Mouse (Mus musculus): ENCODE results near the gene Epha2. TPM values are rescaled to one million over a fixed set of nuclear protein-coding genes. Genes with fewer than 3 reads are reported as not detected.

Epha2 gene
- polyA plus RNA-seq, 1 experiment from 2014 or later = 0.75 TPM

DNA sequence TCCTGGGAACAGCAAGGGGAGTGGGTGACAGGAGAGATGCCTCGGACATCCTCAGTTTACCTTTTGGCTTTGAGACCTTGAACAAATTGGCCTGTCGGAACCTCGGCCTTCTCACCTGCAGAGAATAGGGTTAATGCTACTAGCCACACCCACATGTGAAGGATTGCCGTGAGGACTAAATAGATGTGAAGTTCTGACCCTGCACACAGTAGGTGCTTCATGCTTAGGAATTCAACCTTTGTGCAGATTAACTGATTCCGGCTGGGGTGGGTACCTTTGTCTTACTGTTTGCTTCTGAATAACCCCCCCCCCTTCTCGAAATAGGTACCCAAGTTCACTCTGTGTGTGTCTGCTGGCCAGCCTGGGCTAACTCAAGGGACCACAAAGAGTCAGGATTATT lies 13.7 kb downstream of the Epha2 start:
- WGBS (ENCODE audit: insufficient replicate concordance) = 65% methylated on average over 6 of the region's 6 CpGs
- no peak overlapping the region for H3K4me2 ChIP-seq
- ATAC-seq (ENCODE audit: insufficient read depth) = no peak
- H3K9me3 ChIP-seq (replicated peaks) = no peaks in the 10 kb centered on the region
- peaks cover 35% of the 10 kb centered on the region for H3K4me1 ChIP-seq (replicated peaks)
- H3K27ac ChIP-seq (replicated peaks) = no peak overlapping the region
- H3K27me3 ChIP-seq = no peaks in the 10 kb centered on the region
- no peak overlapping the region for H3K4me3 ChIP-seq (replicated peaks)
- H3K36me3 ChIP-seq (replicated peaks) = no peaks in the 10 kb centered on the region
- H3K9ac ChIP-seq = no peak overlapping the region

DNA sequence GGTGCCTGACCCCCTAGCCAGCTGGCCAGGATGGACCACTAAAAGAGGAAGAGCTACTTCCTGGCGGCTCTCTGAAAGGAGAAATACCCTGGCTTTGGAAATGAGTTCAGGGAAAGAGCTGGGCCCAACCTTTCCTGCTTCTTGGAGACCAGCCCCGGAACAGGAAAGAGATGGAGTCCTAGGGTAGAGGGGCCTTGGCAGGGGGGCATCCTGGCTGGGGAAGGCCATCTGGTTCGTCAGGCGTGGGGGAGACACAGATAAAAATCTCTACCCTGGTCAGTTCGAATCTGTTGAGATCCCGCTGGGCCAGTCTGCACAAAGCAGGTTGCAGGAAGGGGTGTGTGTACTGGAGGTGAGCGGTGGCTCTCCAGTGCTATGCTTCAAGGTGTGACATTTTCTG lies 15.0 kb downstream of the Epha2 start:
- H3K36me3 ChIP-seq (replicated peaks) = no peaks in the 10 kb centered on the region
- H3K27ac ChIP-seq (replicated peaks) = no peak overlapping the region
- no peaks in the 10 kb centered on the region for H3K9me3 ChIP-seq (replicated peaks)
- H3K4me3 ChIP-seq (replicated peaks) = no peak overlapping the region
- H3K4me2 ChIP-seq = no peak overlapping the region
- ATAC-seq (ENCODE audit: insufficient read depth) = no peak
- 20% methylated on average over 7 of the region's 7 CpGs for WGBS (ENCODE audit: insufficient replicate concordance)
- no peaks in the 10 kb centered on the region for H3K27me3 ChIP-seq
- H3K4me1 ChIP-seq (replicated peaks) = peaks cover 22% of the 10 kb centered on the region
- H3K9ac ChIP-seq = no peak overlapping the region

GRCm38 (mm10) chr4:141316498-141317180 lies 15.6 kb downstream of the Epha2 start:
- Histone ChIP-seq H3K9me3 (replicated peaks) (no peaks in the 10 kb centered on the region), H3K27ac (replicated peaks) (no peak overlapping the region), H3K4me2 (no peak overlapping the region), H3K4me1 (replicated peaks) (peaks cover 18% of the 10 kb centered on the region), H3K4me3 (replicated peaks) (no peak overlapping the region), H3K9ac (no peak overlapping the region), H3K36me3 (replicated peaks) (no peaks in the 10 kb centered on the region), H3K27me3 (no peaks in the 10 kb centered on the region)
- ATAC-seq (ENCODE audit: insufficient read depth) = 0 out of 2 replicates have a peak, but pooled peaks have one; percentile 14
- 69% methylated on average over 18 of the region's 18 CpGs for WGBS (ENCODE audit: insufficient replicate concordance)

- Histone ChIP-seq H3K4me1 (replicated peaks) (peaks cover 6% of the 10 kb centered on the region), H3K9me3 (replicated peaks) (no peaks in the 10 kb centered on the region), H3K36me3 (replicated peaks) (peaks cover 5% of the 10 kb centered on the region; the same call in 1 of the 2 replicates), H3K27ac (replicated peaks) (no peak overlapping the region), H3K4me3 (replicated peaks) (no peak overlapping the region), H3K9ac (no peak overlapping the region), H3K27me3 (no peaks in the 10 kb centered on the region), H3K4me2 (no peak overlapping the region)
- 45% methylated on average over 7 of the region's 7 CpGs for WGBS (ENCODE audit: insufficient replicate concordance)
- ATAC-seq (ENCODE audit: insufficient read depth) = no peak
Observed at GRCm38 (mm10) chr4:141317914-141318313, 16.9 kb downstream of the Epha2 start.

DNA sequence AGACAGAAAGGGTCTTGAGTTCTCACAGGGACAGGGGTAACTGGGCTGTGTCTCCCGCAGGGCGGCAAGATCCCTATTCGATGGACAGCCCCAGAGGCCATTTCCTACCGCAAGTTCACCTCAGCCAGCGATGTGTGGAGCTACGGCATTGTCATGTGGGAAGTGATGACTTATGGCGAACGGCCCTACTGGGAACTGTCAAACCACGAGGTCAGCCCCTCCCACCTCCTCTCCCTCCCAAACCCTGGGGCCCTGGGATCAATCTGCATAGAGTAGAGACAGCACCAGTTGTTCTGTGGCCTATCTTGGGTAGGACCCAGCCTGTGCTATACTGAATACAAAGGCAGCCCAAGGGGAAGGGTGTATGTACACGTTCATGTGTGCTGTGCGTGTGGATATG lies 21.5 kb downstream of the Epha2 start:
- peaks cover 4% of the 10 kb centered on the region; the same call in 1 of the 2 replicates for H3K27me3 ChIP-seq
- H3K9ac ChIP-seq = no peak overlapping the region
- peaks cover 9% of the 10 kb centered on the region; the same call in 1 of the 2 replicates for H3K36me3 ChIP-seq (replicated peaks)
- no peaks in the 10 kb centered on the region for H3K9me3 ChIP-seq (replicated peaks)
- no peak overlapping the region for H3K4me3 ChIP-seq (replicated peaks)
- no peaks in the 10 kb centered on the region; the same call in 1 of the 2 replicates for H3K4me1 ChIP-seq (replicated peaks)
- no peak overlapping the region for H3K4me2 ChIP-seq
- WGBS (ENCODE audit: insufficient replicate concordance) = 40% methylated on average over 11 of the region's 11 CpGs
- ATAC-seq (ENCODE audit: insufficient read depth) = no peak
- no peak overlapping the region for H3K27ac ChIP-seq (replicated peaks)

DNA sequence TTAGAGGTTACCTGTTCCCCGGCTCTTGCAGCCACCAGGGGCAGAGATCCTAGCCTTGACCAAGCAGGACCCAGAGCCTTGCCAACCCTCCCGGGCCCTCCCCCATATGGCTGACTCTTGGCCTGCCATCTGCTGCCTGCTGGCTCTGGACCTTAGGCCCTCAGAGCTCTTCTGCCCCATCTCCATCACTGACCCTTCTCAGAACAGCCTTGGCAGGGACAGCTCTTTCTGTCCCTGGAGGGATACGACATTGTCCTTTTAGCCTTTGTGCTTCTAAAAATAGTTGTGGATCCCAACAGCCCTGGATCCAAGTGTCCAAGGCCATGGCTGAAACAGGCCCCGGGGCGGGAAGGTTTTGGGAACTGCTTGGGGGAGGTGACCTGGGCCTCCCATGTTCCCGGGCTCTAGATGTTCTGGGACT lies 23.7 kb downstream of the Epha2 start:
- no peak overlapping the region for H3K4me2 ChIP-seq
- H3K4me3 ChIP-seq (replicated peaks) = no peak overlapping the region
- 52% methylated on average over 6 of the region's 6 CpGs for WGBS (ENCODE audit: insufficient replicate concordance)
- H3K9me3 ChIP-seq (replicated peaks) = no peaks in the 10 kb centered on the region
- peaks cover 4% of the 10 kb centered on the region; the same call in 1 of the 2 replicates for H3K27me3 ChIP-seq
- H3K9ac ChIP-seq = no peak overlapping the region
- H3K27ac ChIP-seq (replicated peaks) = no peak overlapping the region
- ATAC-seq (ENCODE audit: insufficient read depth) = no peak
- peaks cover 9% of the 10 kb centered on the region; the same call in 1 of the 2 replicates for H3K36me3 ChIP-seq (replicated peaks)
- no peaks in the 10 kb centered on the region; the same call in 1 of the 2 replicates for H3K4me1 ChIP-seq (replicated peaks)

DNA sequence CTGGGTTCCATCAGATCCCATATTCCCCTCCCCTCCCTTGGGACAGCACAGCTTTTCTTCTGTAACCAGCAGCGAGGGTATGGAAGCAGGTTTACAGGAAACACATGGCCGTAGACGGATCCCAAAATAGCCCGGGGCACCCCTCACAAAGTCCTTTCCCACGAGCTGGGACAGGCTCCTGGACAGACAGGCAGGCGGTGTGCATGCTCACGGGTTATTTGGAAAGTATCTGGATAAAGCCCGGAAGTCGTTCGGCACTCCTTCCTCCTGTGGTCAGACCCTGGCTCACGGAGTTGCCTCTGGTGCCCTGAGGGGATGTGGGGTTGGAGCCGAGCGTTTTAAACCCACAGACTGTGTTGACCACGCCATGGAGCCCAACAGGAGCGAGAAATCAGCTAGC lies 24.6 kb downstream of the Epha2 start:
- no peak overlapping the region for H3K4me3 ChIP-seq (replicated peaks)
- peaks cover 9% of the 10 kb centered on the region; the same call in 1 of the 2 replicates for H3K36me3 ChIP-seq (replicated peaks)
- 15% methylated on average over 15 of the region's 15 CpGs for WGBS (ENCODE audit: insufficient replicate concordance)
- no peak overlapping the region for H3K4me2 ChIP-seq
- H3K4me1 ChIP-seq (replicated peaks) = no peaks in the 10 kb centered on the region; the same call in 1 of the 2 replicates
- no peak overlapping the region for H3K27ac ChIP-seq (replicated peaks)
- peaks cover 4% of the 10 kb centered on the region; the same call in 1 of the 2 replicates for H3K27me3 ChIP-seq
- H3K9me3 ChIP-seq (replicated peaks) = no peaks in the 10 kb centered on the region
- H3K9ac ChIP-seq = no peak overlapping the region
- no peak for ATAC-seq (ENCODE audit: insufficient read depth)

- no peak for ATAC-seq (ENCODE audit: insufficient read depth)
- WGBS (ENCODE audit: insufficient replicate concordance) = 53% methylated on average over 4 of the region's 4 CpGs
- no peak overlapping the region for H3K9ac ChIP-seq
- H3K4me1 ChIP-seq (replicated peaks) = no peaks in the 10 kb centered on the region; the same call in 1 of the 2 replicates
- no peak overlapping the region for H3K4me3 ChIP-seq (replicated peaks)
- H3K9me3 ChIP-seq (replicated peaks) = no peaks in the 10 kb centered on the region
- H3K36me3 ChIP-seq (replicated peaks) = peaks cover 8% of the 10 kb centered on the region; the same call in 1 of the 2 replicates
- no peak overlapping the region for H3K4me2 ChIP-seq
- H3K27me3 ChIP-seq = peaks cover 4% of the 10 kb centered on the region; the same call in 1 of the 2 replicates
- no peak overlapping the region for H3K27ac ChIP-seq (replicated peaks)
Observed at GRCm38 (mm10) chr4:141327075-141327474, 26.0 kb downstream of the Epha2 start.

DNA sequence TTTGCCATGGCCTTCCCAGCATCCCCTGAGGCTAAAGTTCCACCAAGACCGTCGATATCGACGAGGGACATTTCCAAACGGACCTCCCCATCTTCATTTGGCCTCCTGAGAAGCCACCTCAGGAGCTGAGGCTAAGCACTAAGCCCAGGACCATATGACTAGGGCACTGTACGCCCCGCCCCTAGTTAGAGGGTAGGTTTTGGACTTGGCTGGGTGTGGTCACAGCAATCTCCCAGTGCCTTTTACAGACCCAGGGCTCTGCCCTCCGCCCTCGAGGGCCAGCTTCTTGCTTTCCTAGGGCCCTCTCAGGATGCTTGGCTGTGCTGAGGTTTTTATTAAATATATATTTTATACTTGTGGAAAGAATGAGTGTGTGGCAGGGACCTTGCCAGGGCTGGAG lies 27.7 kb downstream of the Epha2 start:
- H3K9me3 ChIP-seq (replicated peaks) = no peaks in the 10 kb centered on the region
- no peak overlapping the region for H3K4me2 ChIP-seq
- no peak overlapping the region for H3K4me3 ChIP-seq (replicated peaks)
- H3K27me3 ChIP-seq = peaks cover 4% of the 10 kb centered on the region; the same call in 1 of the 2 replicates
- 0 out of 2 replicates have a peak, but pooled peaks cover 4% of the 10 kb centered on the region for H3K36me3 ChIP-seq (replicated peaks)
- WGBS (ENCODE audit: insufficient replicate concordance) = 68% methylated on average over 9 of the region's 9 CpGs
- ATAC-seq (ENCODE audit: insufficient read depth) = no peak
- H3K27ac ChIP-seq (replicated peaks) = no peak overlapping the region
- no peaks in the 10 kb centered on the region; the same call in 1 of the 2 replicates for H3K4me1 ChIP-seq (replicated peaks)
- H3K9ac ChIP-seq = no peak overlapping the region

DNA sequence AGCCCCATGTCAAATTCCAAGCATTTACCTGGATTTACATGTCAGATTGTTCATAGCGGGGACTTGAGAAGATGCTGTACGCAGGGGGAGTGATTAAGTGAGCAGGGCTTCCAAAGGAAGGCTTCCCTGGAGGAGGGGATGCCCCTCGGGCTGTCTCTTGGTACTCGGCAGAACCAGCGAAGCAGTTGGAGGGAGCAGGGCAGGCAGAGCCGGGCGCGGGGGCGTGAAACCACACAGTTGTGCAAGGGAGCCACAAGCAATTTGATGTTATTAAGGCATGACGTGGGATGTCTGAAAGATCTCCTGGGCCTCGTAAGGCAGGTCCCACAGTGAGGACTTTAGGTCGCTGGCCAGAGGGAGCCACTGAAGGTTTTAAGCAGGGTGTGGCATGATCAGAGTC lies 28.9 kb downstream of the Epha2 start:
- Histone ChIP-seq H3K27ac (replicated peaks) (no peak overlapping the region), H3K27me3 (peaks cover 4% of the 10 kb centered on the region; the same call in 1 of the 2 replicates), H3K9ac (no peak overlapping the region), H3K4me1 (replicated peaks) (no peaks in the 10 kb centered on the region; the same call in 1 of the 2 replicates), H3K4me3 (replicated peaks) (no peak overlapping the region), H3K4me2 (no peak overlapping the region), H3K36me3 (replicated peaks) (no peaks in the 10 kb centered on the region), H3K9me3 (replicated peaks) (no peaks in the 10 kb centered on the region)
- WGBS (ENCODE audit: insufficient replicate concordance) = 47% methylated on average over 12 of the region's 12 CpGs
- ATAC-seq (ENCODE audit: insufficient read depth) = no peak

GRCm38 (mm10) chr4:141331446-141331845 lies 30.4 kb downstream of the Epha2 start:
- Histone ChIP-seq H3K9ac (no peak overlapping the region), H3K27me3 (peaks cover 5% of the 10 kb centered on the region; the same call in 1 of the 2 replicates), H3K4me3 (replicated peaks) (no peak overlapping the region), H3K9me3 (replicated peaks) (no peaks in the 10 kb centered on the region), H3K36me3 (replicated peaks) (no peaks in the 10 kb centered on the region), H3K4me2 (no peak overlapping the region), H3K27ac (replicated peaks) (no peak overlapping the region), H3K4me1 (replicated peaks) (no peaks in the 10 kb centered on the region)
- 62% methylated on average over 2 of the region's 2 CpGs for WGBS (ENCODE audit: insufficient replicate concordance)
- ATAC-seq (ENCODE audit: insufficient read depth) = no peak
